Mouse (Mus musculus): Measurements from ENCODE around the gene Atrx.

DNA sequence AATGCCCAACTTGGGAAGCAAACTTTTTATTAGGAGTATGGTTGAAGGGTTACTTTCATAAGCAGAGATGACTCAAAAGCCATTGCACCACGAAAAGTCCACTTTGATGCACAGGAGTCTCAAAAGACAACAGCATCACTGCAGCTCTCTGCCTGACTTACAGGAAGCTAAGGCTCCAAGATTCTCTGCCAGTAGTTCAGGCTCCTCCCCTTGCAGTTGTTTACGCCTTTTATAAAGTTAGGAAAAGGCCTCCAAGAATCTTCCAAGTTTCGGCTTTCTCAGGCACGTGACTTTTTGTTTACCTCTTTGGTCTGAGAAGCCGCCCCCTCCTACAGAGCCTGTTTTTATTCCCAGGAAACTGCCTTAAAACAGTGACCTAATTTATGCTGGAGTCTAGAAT lies 5.1 kb upstream of the Atrx start:
- TF ChIP-seq CTCF (IDR thresholded peaks at IDR 0.05; ENCODE audit: extremely low read depth, insufficient read length, insufficient replicate concordance, low read depth, low read length): no peak
- TF ChIP-seq POLR2A (IDR thresholded peaks at IDR 0.05; ENCODE audit: low read depth, low read length): no peak

Measured in small intestine, adult 2 months (tissue).